Mouse (Mus musculus) gastrocnemius, postnatal 10 days (tissue): Measurements from ENCODE around the gene Slc2a1. TPM values are rescaled to one million over a fixed set of nuclear protein-coding genes. Genes with fewer than 3 reads are reported as not detected.

Source experiments
- DNase-seq: peaks from one replicate; pipeline ENCODE4 v3.0.0; 2021; ENCODE audit warnings: mixed read lengths
- total RNA-seq, 2 experiments: library from RNA; stranded (reverse); gene quantifications; 2 replicates each; pipeline ENCODE4 v1.2.3; 2021

Slc2a1 gene
- total RNA-seq, 2 experiments from 2014 or later = 5.2 to 5.4 TPM

- DNase-seq = no peak
Observed at GRCm38 (mm10) chr4:119131189-119131910, 22.8 kb downstream of the Slc2a1 start.

DNA sequence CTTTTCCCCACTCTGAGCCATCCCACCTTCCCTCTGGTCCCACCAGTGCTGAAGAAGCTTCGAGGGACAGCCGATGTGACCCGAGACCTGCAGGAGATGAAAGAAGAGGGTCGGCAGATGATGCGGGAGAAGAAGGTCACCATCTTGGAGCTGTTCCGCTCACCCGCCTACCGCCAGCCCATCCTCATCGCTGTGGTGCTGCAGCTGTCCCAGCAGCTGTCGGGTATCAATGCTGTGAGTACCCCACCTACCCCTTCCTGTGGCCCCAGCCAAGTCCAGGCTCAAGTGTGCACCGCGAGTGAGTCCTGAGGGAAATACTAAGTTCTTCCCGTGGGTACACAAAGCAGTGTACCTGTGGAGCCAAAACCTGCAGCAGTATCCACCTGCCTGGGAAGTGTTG, 24.8 kb downstream of the Slc2a1 start:
- DNase-seq = no peak

DNA sequence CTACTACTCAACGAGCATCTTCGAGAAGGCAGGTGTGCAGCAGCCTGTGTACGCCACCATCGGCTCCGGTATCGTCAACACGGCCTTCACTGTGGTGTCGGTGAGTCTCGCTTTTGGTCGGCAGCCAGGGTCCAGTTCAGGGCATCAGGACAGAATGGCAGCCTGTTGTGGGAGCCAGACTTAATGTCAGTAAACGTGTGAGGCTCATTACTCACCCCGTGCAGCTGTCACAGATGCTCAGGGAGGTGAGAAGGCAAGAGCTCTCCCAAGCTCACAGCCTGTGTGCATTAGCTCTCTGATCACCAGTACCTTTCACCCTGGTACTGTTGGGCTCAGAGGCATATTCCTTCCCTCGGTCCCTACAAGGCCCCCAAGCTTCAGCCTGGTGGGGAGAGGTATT, 25.3 kb downstream of the Slc2a1 start:
- no peak for DNase-seq

GRCm38 (mm10) chr4:119137313-119137712, 28.8 kb downstream of the Slc2a1 start:
- no peak for DNase-seq

DNA sequence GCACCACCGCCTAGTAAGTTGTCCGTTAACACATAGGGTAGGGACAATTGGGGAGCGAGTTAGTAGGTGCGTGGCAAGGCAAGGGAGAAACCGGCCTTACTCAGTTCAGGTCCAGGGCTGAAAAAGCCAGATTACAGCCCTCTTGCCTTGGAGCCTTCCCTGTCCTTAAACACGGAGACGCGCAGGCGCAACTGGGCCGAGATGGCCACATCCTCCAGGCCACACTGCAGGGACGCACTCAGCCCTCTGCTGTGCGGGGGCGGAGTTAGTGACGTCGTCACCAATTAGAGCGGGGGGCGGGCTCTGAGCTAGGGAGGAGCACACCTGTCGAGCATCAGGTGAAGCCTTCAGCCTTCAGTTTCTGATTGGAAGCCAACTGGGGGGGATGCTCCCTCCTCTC, 29.7 kb downstream of the Slc2a1 start:
- DNase-seq = peak; percentile 45

GRCm38 (mm10) chr4:119138776-119139175, 30.3 kb downstream of the Slc2a1 start:
- DNase-seq = no peak

GRCm38 (mm10) chr4:119140126-119140525, 31.6 kb downstream of the Slc2a1 start:
- DNase-seq = no peak

DNA sequence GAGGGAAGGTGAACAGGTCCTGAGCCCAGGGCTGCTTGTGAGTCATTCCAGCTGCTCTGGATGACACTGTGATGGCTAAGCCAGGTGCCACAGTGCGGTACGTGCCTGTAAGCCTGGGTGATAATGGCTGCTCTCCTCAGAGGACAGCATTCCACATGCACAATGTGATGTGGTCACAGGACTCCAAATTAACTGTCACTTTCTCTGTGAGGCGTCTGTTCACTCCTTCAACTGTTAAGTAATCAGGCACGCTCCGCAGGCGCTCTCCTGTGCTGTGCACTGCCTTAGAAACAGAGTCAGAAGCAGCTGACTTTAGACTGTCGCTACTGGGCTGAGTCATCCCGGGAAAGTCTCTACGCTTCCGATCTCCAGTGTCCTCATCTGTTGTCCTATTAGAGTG, 32.7 kb downstream of the Slc2a1 start:
- DNase-seq = no peak

GRCm38 (mm10) chr4:119142230-119142871, 33.8 kb downstream of the Slc2a1 start:
- DNase-seq = peak; percentile 50

GRCm38 (mm10) chr4:119146816-119147215, 38.3 kb downstream of the Slc2a1 start:
- no peak for DNase-seq

GRCm38 (mm10) chr4:119147347-119147746, 38.8 kb downstream of the Slc2a1 start:
- no peak for DNase-seq

GRCm38 (mm10) chr4:119148741-119149140, 40.2 kb downstream of the Slc2a1 start:
- no peak for DNase-seq

DNA sequence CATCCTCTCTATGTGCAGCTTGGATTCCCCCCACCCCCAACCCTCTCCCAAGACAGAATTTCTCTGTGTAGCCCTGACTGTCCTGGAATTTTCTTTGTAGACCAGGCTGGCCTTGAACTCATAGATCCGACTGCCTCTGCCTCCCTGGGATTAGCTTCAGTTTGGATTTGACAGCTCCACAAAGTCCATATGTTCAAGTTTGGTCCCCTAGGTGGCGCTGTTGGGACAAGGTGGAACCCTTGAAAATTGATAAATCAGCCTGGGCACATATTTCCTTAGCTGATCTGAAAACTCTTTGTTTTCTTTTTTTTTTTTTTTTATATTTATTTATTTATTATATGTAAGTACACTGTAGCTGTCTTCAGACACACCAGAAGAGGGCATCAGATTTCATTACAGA, 48.7 kb downstream of the Slc2a1 start:
- DNase-seq = peak; percentile 70

DNA sequence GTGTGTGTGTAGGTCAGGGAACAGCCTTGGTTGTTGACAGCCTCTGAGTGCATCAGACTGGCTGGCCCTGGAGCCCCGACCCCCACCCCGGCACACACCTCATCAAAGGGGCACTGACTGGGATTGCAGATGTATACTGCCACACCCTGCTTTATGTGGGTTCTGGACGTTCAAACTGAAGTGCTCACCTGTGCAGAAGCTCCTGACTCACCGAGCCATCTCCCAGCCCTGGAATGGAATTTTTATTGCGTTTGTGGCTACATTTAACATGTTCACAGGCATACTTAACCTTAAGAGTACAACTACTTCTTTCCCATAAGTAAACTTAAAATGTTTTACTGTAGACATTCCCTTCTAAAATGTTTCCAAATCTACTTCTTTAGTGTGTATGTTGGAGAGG, 49.4 kb downstream of the Slc2a1 start:
- no peak for DNase-seq

DNA sequence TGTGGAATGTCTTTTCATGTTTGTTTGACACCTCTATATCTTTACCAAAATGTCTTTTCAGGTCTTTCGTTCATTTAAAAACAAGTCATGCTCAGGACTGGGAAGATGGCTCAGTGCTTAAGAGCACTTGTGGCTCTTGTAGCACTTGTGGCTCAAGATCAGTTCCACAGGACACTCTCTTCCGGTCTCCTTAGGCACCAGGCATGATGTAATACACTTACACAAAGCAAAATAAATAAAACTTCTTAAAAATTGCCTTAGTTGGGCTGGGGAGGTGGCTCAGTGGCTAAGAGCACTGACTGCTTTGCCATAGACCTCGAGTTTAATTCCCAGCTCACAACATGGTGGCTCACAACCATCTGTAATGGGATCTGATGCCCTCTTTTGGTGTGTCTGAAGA, 52.8 kb downstream of the Slc2a1 start:
- DNase-seq = no peak

DNA sequence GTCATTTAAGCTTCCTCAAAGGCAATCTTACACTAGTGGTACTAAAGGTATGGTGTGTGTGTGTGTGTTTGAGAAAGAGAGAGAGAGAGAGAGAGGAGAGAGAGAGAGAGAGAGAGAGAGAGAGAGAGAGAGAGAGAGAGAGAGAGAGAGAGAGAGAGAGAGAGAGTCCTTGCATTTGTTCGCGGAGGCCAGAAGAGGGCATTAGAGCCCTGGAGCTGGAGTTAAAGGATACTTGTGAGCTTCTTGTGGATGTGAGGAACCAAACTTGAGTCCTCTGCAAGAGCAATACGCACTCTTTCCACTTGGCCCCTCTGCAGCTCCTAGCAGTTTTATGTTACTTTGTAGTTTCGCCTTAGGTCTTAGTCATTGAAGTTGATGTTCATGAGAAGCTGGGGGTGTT, 54.5 kb downstream of the Slc2a1 start:
- DNase-seq = no peak

DNA sequence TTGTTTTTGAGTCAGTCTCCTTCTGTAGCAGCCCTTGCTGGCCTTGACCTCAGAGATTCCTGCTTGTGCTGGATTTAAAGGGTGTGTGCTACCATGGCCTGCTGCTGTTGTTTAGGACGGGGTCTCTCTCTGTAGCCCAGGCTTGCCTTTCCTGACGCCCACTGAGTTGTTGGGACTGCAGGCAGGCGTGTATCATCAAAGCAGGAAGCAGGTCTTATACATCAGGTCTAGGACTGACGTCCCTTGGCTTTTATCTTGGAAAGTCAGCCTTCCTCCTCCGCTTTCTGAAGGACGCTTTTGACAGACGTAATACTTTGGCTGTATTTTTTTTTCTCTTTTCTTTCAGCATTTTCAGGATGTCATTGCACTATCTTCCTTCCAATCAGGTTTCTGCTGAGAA, 57.4 kb downstream of the Slc2a1 start:
- DNase-seq = no peak

GRCm38 (mm10) chr4:119167068-119167467, 58.6 kb downstream of the Slc2a1 start:
- DNase-seq = no peak

GRCm38 (mm10) chr4:119167663-119168062, 59.2 kb downstream of the Slc2a1 start:
- peak; percentile 85 for DNase-seq

- no peak for DNase-seq
Observed at GRCm38 (mm10) chr4:119172919-119173650, 64.6 kb downstream of the Slc2a1 start.

DNA sequence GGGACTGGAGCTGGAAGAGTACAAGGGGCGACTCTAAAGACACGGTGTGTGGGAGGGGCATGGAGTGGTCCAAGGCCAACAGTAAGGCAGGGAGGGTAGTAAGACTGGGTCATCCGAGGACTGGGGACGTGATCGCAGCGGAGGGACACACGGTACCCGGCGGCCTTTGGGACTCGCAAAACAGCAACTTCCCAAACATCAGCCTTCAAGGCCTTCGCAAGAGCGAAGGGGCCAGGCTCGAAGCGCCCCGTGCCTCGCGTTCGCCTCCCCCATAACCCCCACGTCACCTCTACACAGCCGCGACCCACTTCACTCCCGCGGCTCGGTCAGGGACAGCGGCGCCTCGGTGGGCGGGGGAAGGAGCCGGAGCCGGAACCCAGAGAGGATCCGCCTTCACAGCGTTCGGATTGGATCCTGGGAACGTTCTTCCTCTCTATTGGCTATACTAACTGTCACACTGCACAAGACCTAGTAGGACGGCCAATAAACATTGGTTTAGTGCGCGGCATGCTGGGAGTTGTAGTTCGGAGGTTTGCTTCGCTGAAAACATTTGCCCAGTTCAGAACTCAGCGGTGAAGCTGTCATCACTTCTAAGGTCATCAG, 65.4 kb downstream of the Slc2a1 start, which contains the start of gene Zfp691:
TSS of gene Zfp691 (minus strand) at position 345 of the 603 bp plus-strand sequence.
- peak; percentile 87 for DNase-seq

DNA sequence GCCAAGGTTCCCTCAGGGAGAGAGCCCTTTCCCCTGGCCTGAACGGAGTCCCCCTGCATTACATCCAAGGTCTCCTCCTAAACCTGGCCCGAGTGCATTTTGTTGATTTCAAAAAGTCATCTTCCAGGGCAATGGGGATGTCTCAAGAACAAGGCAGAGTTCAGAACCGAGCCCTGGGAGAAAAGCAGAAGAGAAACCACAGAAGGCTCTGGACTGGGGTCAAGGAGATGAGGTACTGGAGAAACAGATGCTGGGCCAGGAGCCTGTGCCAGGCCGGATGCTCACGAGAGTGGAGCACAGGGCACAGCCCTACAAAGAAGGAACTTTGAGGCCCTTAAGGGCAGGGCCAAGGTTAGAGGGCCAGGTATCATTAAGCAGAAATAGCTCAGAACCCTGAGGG, 69.2 kb downstream of the Slc2a1 start:
- no peak for DNase-seq

DNA sequence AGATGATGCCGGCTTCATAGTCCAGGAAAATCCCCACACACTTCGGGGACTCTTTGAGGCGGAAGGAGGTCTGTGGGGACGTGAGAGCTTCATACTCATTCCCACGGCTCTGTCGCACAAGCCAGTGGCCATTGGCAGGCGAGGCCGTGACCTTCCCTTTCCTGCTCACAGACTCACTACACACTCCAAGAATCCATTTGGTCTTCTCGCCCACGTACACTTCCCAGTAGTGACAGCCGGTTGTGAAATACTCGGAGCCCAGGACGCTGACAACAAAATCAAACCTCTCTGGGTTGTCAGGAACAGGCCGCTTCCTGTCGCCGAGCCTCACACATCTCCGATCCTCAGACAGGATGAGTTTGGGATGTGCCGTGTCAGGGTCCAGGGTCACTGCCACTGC, 69.8 kb downstream of the Slc2a1 start:
- no peak for DNase-seq
